Mouse (Mus musculus): Measurements from ENCODE around the gene Nipa2.
"Not testable (repeated sequence)": the region's sequence is repeated elsewhere in the genome, so short reads cannot be mapped to it uniquely, and the experiment has no call there.

Nipa2 gene

GRCm38 (mm10) chr7:55938341-55938740 is 23.9 kb downstream of the Nipa2 start:
- no peak for DNase-seq (ENCODE audit: low read depth, low spot score)

- no peak for DNase-seq (ENCODE audit: low read depth, low spot score)
Measured at GRCm38 (mm10) chr7:55935025-55935424, 27.3 kb downstream of the Nipa2 start.

- no peak for DNase-seq (ENCODE audit: low read depth, low spot score)
Measured at GRCm38 (mm10) chr7:55928649-55929048, 33.6 kb downstream of the Nipa2 start.

- no peak for DNase-seq (ENCODE audit: low read depth, low spot score)
Measured at GRCm38 (mm10) chr7:55927262-55927661, 35.0 kb downstream of the Nipa2 start.

GRCm38 (mm10) chr7:55918365-55918764 is 43.9 kb downstream of the Nipa2 start:
- not testable (repeated sequence) for DNase-seq (ENCODE audit: low read depth, low spot score)

- DNase-seq (ENCODE audit: low read depth, low spot score): no peak
Measured at GRCm38 (mm10) chr7:55912118-55912517, 50.2 kb downstream of the Nipa2 start.

- no peak for DNase-seq (ENCODE audit: low read depth, low spot score)
Measured at GRCm38 (mm10) chr7:55911371-55911770, 50.9 kb downstream of the Nipa2 start.

- no peak for DNase-seq (ENCODE audit: low read depth, low spot score)
Measured at GRCm38 (mm10) chr7:55910356-55910755, 51.9 kb downstream of the Nipa2 start.

- no peak for DNase-seq (ENCODE audit: low read depth, low spot score)
Measured at GRCm38 (mm10) chr7:55909519-55909918, 52.8 kb downstream of the Nipa2 start.

- no peak for DNase-seq (ENCODE audit: low read depth, low spot score)
Measured at GRCm38 (mm10) chr7:55905449-55905848, 56.8 kb downstream of the Nipa2 start.

- DNase-seq (ENCODE audit: low read depth, low spot score): no peak
Measured at GRCm38 (mm10) chr7:55903766-55904165, 58.5 kb downstream of the Nipa2 start.

GRCm38 (mm10) chr7:55891797-55892196 is 70.5 kb downstream of the Nipa2 start:
- DNase-seq (ENCODE audit: low read depth, low spot score): no peak

GRCm38 (mm10) chr7:55890731-55891130 is 71.5 kb downstream of the Nipa2 start:
- DNase-seq (ENCODE audit: low read depth, low spot score): no peak

- DNase-seq (ENCODE audit: low read depth, low spot score): no peak
Measured at GRCm38 (mm10) chr7:55889996-55890395, 72.3 kb downstream of the Nipa2 start.

- DNase-seq (ENCODE audit: low read depth, low spot score): no peak
Measured at GRCm38 (mm10) chr7:55888603-55889002, 73.7 kb downstream of the Nipa2 start.

Data from retina, adult 2 months (tissue).